Mouse (Mus musculus): ENCODE measurements around the gene Tmem60.

- TF ChIP-seq USF1 (IDR thresholded peaks at IDR 0.05; ENCODE audit: low read depth): no peak
- TF ChIP-seq CEBPB (IDR thresholded peaks at IDR 0.05; ENCODE audit: insufficient read depth, poor library complexity, severe bottlenecking): no peak
These were observed 5.0 kb upstream of the Tmem60 start for GRCm38 (mm10) chr5:20876934-20877426.

All from myocyte (in vitro differentiated cells).